Mouse (Mus musculus): ENCODE data around the gene Dlg2. TPM values are rescaled to one million over a fixed set of nuclear protein-coding genes. Genes with fewer than 3 reads are reported as not detected.

Dlg2 gene
- total RNA-seq, 2 experiments from 2014 or later = 266 to 283 TPM

GRCm38 (mm10) chr7:91444728-91445127 is 968.3 kb downstream of the Dlg2 start:
- peak in 1 of 2 experiments; percentile 35 for DNase-seq

- DNase-seq = no peak
These were observed 980.3 kb downstream of the Dlg2 start for GRCm38 (mm10) chr7:91456796-91457195.

- peak; percentile 57 to 63 for DNase-seq
These were observed 980.7 kb downstream of the Dlg2 start for GRCm38 (mm10) chr7:91457207-91457606.

- DNase-seq = no peak
These were observed 984.9 kb downstream of the Dlg2 start for GRCm38 (mm10) chr7:91461352-91461751.

GRCm38 (mm10) chr7:91463256-91463655 is 986.8 kb downstream of the Dlg2 start:
- DNase-seq = no peak

- DNase-seq = no peak
These were observed 990.6 kb downstream of the Dlg2 start for GRCm38 (mm10) chr7:91467061-91467460.

GRCm38 (mm10) chr7:91479145-91479544 is 1002.7 kb downstream of the Dlg2 start:
- no peak for DNase-seq

- no peak for DNase-seq
These were observed 1005.2 kb downstream of the Dlg2 start for GRCm38 (mm10) chr7:91481574-91482197.

- DNase-seq = no peak
These were observed 1016.8 kb downstream of the Dlg2 start for GRCm38 (mm10) chr7:91493234-91493633.

- DNase-seq = no peak
These were observed 1019.1 kb downstream of the Dlg2 start for GRCm38 (mm10) chr7:91495526-91495925.

- no peak for DNase-seq
These were observed 1034.6 kb downstream of the Dlg2 start for GRCm38 (mm10) chr7:91511119-91511518.

- peak; percentile 44 to 53 for DNase-seq
These were observed 1038.0 kb downstream of the Dlg2 start for GRCm38 (mm10) chr7:91514445-91514844.

GRCm38 (mm10) chr7:91516225-91516624 is 1039.8 kb downstream of the Dlg2 start:
- DNase-seq = no peak

GRCm38 (mm10) chr7:91525859-91526258 is 1049.4 kb downstream of the Dlg2 start:
- DNase-seq = no peak

- DNase-seq = peak; percentile 55 to 59
These were observed 1066.3 kb downstream of the Dlg2 start for GRCm38 (mm10) chr7:91542597-91543285.

GRCm38 (mm10) chr7:91543286-91543650 is 1066.8 kb downstream of the Dlg2 start:
- DNase-seq = peak in 1 of 2 experiments; percentile 11

GRCm38 (mm10) chr7:91544600-91544999 is 1068.1 kb downstream of the Dlg2 start:
- no peak for DNase-seq

- DNase-seq = no peak
These were observed 1072.3 kb downstream of the Dlg2 start for GRCm38 (mm10) chr7:91548796-91549195.

GRCm38 (mm10) chr7:91557582-91557981 is 1081.1 kb downstream of the Dlg2 start:
- no peak for DNase-seq

GRCm38 (mm10) chr7:91567423-91567822 is 1091.0 kb downstream of the Dlg2 start:
- DNase-seq = no peak

GRCm38 (mm10) chr7:91570969-91571368 is 1094.5 kb downstream of the Dlg2 start:
- DNase-seq = peak; percentile 12 to 30

- no peak for DNase-seq
These were observed 1096.2 kb downstream of the Dlg2 start for GRCm38 (mm10) chr7:91572666-91573065.

- no peak for DNase-seq
These were observed 1096.8 kb downstream of the Dlg2 start for GRCm38 (mm10) chr7:91573321-91573720.

GRCm38 (mm10) chr7:91576216-91576615 is 1099.7 kb downstream of the Dlg2 start:
- DNase-seq = peak; percentile 34 to 47
